Mouse (Mus musculus): ENCODE results near the gene Ndst4. TPM values are rescaled to one million over a fixed set of nuclear protein-coding genes. Genes with fewer than 3 reads are reported as not detected.

The Ndst4 gene
- polyA plus RNA-seq, 1 experiment: 0.22 TPM

GRCm38 (mm10) chr3:125690948-125691347 lies 287.1 kb downstream of the Ndst4 start:
- 52% methylated on average over 1 of the region's 1 CpGs for WGBS
- no peak for DNase-seq (ENCODE audit: low read depth, low spot score)

GRCm38 (mm10) chr3:125722953-125723352 lies 319.1 kb downstream of the Ndst4 start:
- 73% methylated on average over 2 of the region's 2 CpGs for WGBS
- no peak for DNase-seq (ENCODE audit: low read depth, low spot score)

GRCm38 (mm10) chr3:125734945-125735344 lies 331.1 kb downstream of the Ndst4 start:
- 66% methylated on average over 2 of the region's 2 CpGs for WGBS
- no peak for DNase-seq (ENCODE audit: low read depth, low spot score)

GRCm38 (mm10) chr3:125744468-125745141 lies 340.7 kb downstream of the Ndst4 start:
- no peak for DNase-seq (ENCODE audit: low read depth, low spot score)
- WGBS: 24% methylated on average over 3 of the region's 3 CpGs

GRCm38 (mm10) chr3:125745142-125745496 lies 341.2 kb downstream of the Ndst4 start:
- WGBS: 46% methylated on average over 3 of the region's 3 CpGs

GRCm38 (mm10) chr3:125746367-125746766 lies 342.5 kb downstream of the Ndst4 start:
- 49% methylated on average over 3 of the region's 3 CpGs for WGBS
- no peak for DNase-seq (ENCODE audit: low read depth, low spot score)

More at GRCm38 (mm10) chr3:125745142-125745496, 341.2 kb downstream of the Ndst4 start:
- no peak for DNase-seq (ENCODE audit: low read depth, low spot score)

GRCm38 (mm10) chr3:125756911-125757310 lies 353.0 kb downstream of the Ndst4 start:
- WGBS: 8% methylated on average over 1 of the region's 1 CpGs

GRCm38 (mm10) chr3:125760711-125761110 lies 356.8 kb downstream of the Ndst4 start:
- no peak for DNase-seq (ENCODE audit: low read depth, low spot score)

More at GRCm38 (mm10) chr3:125756911-125757310, 353.0 kb downstream of the Ndst4 start:
- DNase-seq (ENCODE audit: low read depth, low spot score): no peak
